ENCODE assay signal across 8 mouse cellular contexts in the genomic region with DNA sequence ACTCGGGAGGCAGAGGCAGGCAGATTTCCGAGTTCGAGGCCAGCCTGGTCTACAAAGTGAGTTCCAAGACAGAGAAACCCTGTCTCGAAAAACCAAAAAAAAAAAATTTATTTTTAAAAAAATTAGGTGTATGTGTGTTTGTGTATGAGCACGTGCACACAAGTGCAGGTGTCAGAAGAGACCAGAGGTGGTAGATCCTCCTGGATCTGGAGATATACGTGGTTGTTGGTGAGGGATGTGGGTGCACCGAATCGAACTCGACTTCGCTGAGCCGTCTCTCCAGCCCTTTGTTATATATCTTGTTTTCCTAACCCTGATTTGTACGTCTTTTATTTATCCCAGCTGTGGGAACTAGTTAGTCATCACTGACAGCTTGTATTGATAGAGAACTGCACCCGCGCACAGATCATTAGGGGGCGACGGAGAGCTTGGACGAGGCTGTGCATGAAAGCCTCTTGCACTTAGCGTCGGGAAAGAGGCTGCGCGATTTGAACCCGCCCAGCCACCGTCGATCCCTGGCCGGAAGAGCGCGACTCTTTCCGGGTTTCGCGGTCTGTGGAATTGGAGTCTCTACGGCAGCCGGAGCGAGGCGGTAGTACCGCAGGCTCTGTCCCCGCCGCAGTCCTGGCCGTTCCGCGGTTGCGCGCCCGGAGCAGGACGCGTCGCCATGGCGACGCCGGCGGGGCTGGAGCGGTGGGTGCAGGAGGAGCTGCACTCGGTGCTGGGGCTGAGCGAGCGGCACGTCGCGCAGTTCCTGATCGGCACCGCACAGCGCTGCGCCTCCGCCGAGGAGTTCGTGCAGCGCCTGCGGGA. TPM values are rescaled to one million over a fixed set of nuclear protein-coding genes. Genes with fewer than 3 reads are reported as not detected.
A peak's percentile ranks its signal among the peaks of the same experiment; 100 is the strongest.
DNase-seq lines count a peak whose midpoint lies in the region; ATAC-seq and TF ChIP-seq lines count a peak whose summit lies in the region.

Gene Dhx16, plus strand, starts transcription at position 575 of the 813 bp plus-strand sequence.

- peak; percentile 98 for DNase-seq in 416B (ENCODE audit: low read depth)
- DNase-seq in heart, adult 8-10 months (ENCODE audit: low spot score), result peak; percentile 95
- peak; percentile 74 to 87 for DNase-seq in monocyte, adult 2 months (ENCODE audit: low read depth in 1 of 2, low spot score in 2 of 2)
- peak; percentile 92 to 95 for DNase-seq in spleen, postnatal 36 days (ENCODE audit: low spot score in 2 of 2)

- WGBS in bone marrow, adult 2 months, result 6% methylated on average over 66 of the region's 66 CpGs
- whole genome bisulfite sequencing in embryonic facial prominence, embryonic 15.5 days, result 5% methylated on average over 66 of the region's 66 CpGs
- 6% methylated on average over 66 of the region's 66 CpGs for WGBS in kidney, embryonic 14.5 days
- WGBS in limb, embryonic 15.5 days, result 5% methylated on average over 66 of the region's 66 CpGs

- H3K4me2 ChIP-seq in embryonic facial prominence, embryonic 15.5 days (replicated peaks), result peak within 1 kb of the TSS; percentile 72
- H3K4me2 ChIP-seq in kidney, embryonic 14.5 days (replicated peaks; ENCODE audit: low read depth, low read length), result peak within 1 kb of the TSS; percentile 63
- peak within 1 kb of the TSS; percentile 51 for H3K4me2 ChIP-seq in limb, embryonic 15.5 days

- TF ChIP-seq CTCF in bone marrow, adult 2 months (IDR thresholded peaks at IDR 0.05; ENCODE audit: control insufficient read depth, insufficient read depth, low read length), result peak; percentile 89

- peaks cover 51% of the 10 kb centered on the region for H3K36me3 ChIP-seq in embryonic facial prominence, embryonic 15.5 days
- H3K36me3 ChIP-seq in kidney, embryonic 14.5 days (ENCODE audit: control insufficient read depth, insufficient read depth, low read length), result peaks cover 47% of the 10 kb centered on the region
- H3K36me3 ChIP-seq in limb, embryonic 15.5 days, result peaks cover 47% of the 10 kb centered on the region

- H3K9ac ChIP-seq in embryonic facial prominence, embryonic 15.5 days, result peak within 1 kb of the TSS; percentile 90
- peak within 1 kb of the TSS; percentile 91 for H3K9ac ChIP-seq in kidney, embryonic 14.5 days (ENCODE audit: low read depth, low read length)
- peak within 1 kb of the TSS; percentile 69 for H3K9ac ChIP-seq in limb, embryonic 15.5 days

- peak; percentile 75; the same call in 1 of the 2 replicates for TF ChIP-seq POLR2A in bone marrow, adult 2 months (IDR thresholded peaks at IDR 0.05; ENCODE audit: borderline replicate concordance, control insufficient read depth, low read depth, low read length)

- peaks cover 2% of the 10 kb centered on the region; the same call in 1 of the 2 replicates for H3K4me1 ChIP-seq in bone marrow, adult 2 months (ENCODE audit: control insufficient read depth, insufficient read depth, low read length)
- H3K4me1 ChIP-seq in embryonic facial prominence, embryonic 15.5 days, result peaks cover 13% of the 10 kb centered on the region
- no peaks in the 10 kb centered on the region; the same call in 1 of the 2 replicates for H3K4me1 ChIP-seq in kidney, embryonic 14.5 days (ENCODE audit: control insufficient read depth, insufficient read depth, low read length)
- peaks cover 15% of the 10 kb centered on the region for H3K4me1 ChIP-seq in limb, embryonic 15.5 days

- no peaks in the 10 kb centered on the region for H3K27me3 ChIP-seq in embryonic facial prominence, embryonic 15.5 days
- no peaks in the 10 kb centered on the region for H3K27me3 ChIP-seq in kidney, embryonic 14.5 days (ENCODE audit: control insufficient read depth, insufficient read depth, low read length)
- H3K27me3 ChIP-seq in limb, embryonic 15.5 days, result no peaks in the 10 kb centered on the region

- ATAC-seq in embryonic facial prominence, embryonic 15.5 days (ENCODE audit: insufficient number of reproducible peaks, low FRiP score, low TSS enrichment, low read depth), result peak; percentile 89
- ATAC-seq in kidney, embryonic 14.5 days (ENCODE audit: low FRiP score, low TSS enrichment), result peak; percentile 90
- peak; percentile 84 for ATAC-seq in limb, embryonic 15.5 days (ENCODE audit: insufficient number of reproducible peaks, low FRiP score, low TSS enrichment, low read depth)

- H3K27ac ChIP-seq in bone marrow, adult 2 months (ENCODE audit: control insufficient read depth, insufficient read depth, low read depth, low read length, poor library complexity), result peak within 1 kb of the TSS; percentile 91
- H3K27ac ChIP-seq in embryonic facial prominence, embryonic 15.5 days (replicated peaks), result peak within 1 kb of the TSS; percentile 66
- H3K27ac ChIP-seq in kidney, embryonic 14.5 days (ENCODE audit: low read depth, low read length), result no peak within 1 kb of the TSS
- peak within 1 kb of the TSS; percentile 57 for H3K27ac ChIP-seq in limb, embryonic 15.5 days

- H3K4me3 ChIP-seq in bone marrow, adult 2 months (replicated peaks; ENCODE audit: control insufficient read depth, low read depth, low read length), result peak within 1 kb of the TSS; percentile 90
- peak within 1 kb of the TSS; percentile 97 for H3K4me3 ChIP-seq in embryonic facial prominence, embryonic 15.5 days (replicated peaks)
- peak within 1 kb of the TSS; percentile 98 for H3K4me3 ChIP-seq in kidney, embryonic 14.5 days (ENCODE audit: low read length)
- peak within 1 kb of the TSS; percentile 64 for H3K4me3 ChIP-seq in limb, embryonic 15.5 days

- no peaks in the 10 kb centered on the region for H3K9me3 ChIP-seq in embryonic facial prominence, embryonic 15.5 days (replicated peaks)
- H3K9me3 ChIP-seq in kidney, embryonic 14.5 days (ENCODE audit: control insufficient read depth, low read length), result no peaks in the 10 kb centered on the region
- no peaks in the 10 kb centered on the region for H3K9me3 ChIP-seq in limb, embryonic 15.5 days

RNA-seq across cellular contexts. Expression of gene Dhx16, which starts in this region (rescaled TPM):
- polyA plus RNA-seq in bone marrow, adult 2 months (2011; ENCODE audit: insufficient read depth, insufficient read length, low replicate concordance, missing spikeins), result 119 and 234 TPM in 2 replicates
- polyA plus RNA-seq in embryonic facial prominence, embryonic 15.5 days (2015; fragmentation: Nextera tagmentation; extraction: Ambion mirVana), result 40.7 and 50.6 TPM in 2 replicates
- 10 to 100 TPM; 18.7 to 20.8 (median 20.1) TPM for total RNA-seq in heart, adult 8-10 months (2022)
- 37.8 and 50.0 TPM in 2 replicates for polyA plus RNA-seq in kidney, embryonic 14.5 days (2014; fragmentation: Nextera tagmentation; extraction: Ambion mirVana)
- 36.8 and 41.3 TPM in 2 replicates for polyA plus RNA-seq in limb, embryonic 15.5 days (2015; fragmentation: Nextera tagmentation; extraction: Ambion mirVana)
